Mouse (Mus musculus): ENCODE results near the gene Megf11.
A peak's percentile ranks its signal among the peaks of the same experiment; 100 is the strongest.
"Not testable (repeated sequence)": the region's sequence is repeated elsewhere in the genome, so short reads cannot be mapped to it uniquely, and the experiment has no call there.

Gene Megf11

DNA sequence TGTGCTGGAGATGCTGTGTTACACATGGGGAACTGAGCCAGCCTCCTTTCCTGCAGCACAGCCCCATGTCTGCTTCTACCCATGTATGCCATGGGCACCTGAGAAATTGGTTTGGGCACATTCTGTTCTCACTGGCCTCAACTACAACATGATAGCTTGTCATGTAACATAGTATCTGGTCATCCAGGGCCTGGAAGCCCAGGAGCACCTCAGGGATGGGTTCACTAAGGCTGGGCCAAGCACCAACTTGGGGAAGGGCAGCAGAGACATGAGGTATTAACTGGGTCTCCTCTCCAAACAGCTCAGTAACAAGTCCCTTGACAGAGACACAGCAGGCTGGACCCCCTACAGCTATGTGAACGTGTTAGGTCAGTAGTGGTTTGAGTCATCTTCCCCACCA lies 311.6 kb downstream of the Megf11 start:
- no peak for DNase-seq (ENCODE audit: low spot score in 2 of 2)

GRCm38 (mm10) chr9:64697677-64698076 lies 312.3 kb downstream of the Megf11 start:
- no peak for DNase-seq (ENCODE audit: low spot score in 2 of 2)

GRCm38 (mm10) chr9:64698586-64698985 lies 313.2 kb downstream of the Megf11 start:
- no peak for DNase-seq (ENCODE audit: low spot score in 2 of 2)

DNA sequence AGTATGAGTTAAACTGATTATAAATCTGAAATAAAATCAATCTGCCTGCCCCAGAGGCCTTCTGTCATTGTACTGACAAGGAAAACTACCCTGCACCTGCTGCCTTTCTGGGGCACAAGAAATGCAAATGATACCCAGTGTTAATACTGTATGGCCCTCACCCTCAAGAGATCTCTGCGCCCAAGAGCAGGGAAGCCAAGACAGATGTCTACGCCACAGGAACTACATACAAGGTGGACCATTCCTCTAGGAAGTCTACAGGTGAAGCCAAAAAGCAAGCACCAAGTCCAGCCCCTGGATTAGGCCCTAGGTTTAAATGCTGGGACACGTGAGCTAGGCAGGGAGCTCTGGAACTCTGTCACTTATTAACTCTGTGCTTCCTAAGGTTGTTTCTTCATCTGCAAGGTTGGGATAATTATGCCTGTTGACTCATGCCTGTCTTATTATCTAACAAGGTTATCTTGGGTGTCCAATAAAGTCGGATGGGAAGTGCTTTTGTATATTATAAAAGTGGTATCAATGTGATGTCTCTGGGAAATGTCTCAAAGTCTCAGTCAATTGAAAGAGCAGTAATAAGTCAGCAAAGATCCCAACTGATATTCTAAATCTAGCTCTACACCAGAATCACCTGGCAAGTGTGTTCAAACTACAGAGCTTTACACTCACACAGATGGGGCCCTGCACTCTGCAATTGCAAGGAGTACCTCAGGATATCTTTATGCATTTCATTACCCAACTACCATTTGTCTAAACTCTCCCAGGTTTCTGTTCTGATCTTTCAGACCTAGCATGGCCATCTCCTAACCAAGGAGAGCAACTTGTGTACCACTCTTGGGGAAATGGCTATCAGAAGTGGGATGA lies 315.3 kb downstream of the Megf11 start:
- DNase-seq (ENCODE audit: low spot score in 2 of 2) = no peak

DNA sequence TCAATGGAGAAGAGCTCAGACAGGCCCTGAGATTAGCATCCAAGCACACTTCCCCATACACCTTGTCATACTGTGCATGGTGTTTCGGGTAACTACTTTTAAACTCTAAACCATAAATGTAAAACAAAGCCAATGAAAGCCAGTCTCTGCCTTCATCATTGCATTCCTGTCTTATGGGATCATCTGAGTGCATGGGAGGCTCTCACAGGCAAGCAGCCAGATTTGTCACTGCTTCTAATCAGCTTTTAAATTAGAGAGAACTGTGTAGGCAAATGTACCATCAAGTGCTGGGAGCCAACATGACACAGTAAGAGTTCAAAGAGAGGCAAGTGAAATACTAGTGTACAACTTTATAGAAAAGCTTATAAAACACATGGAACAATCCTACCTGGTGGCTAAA lies 316.2 kb downstream of the Megf11 start:
- no peak for DNase-seq (ENCODE audit: low spot score in 2 of 2)

DNA sequence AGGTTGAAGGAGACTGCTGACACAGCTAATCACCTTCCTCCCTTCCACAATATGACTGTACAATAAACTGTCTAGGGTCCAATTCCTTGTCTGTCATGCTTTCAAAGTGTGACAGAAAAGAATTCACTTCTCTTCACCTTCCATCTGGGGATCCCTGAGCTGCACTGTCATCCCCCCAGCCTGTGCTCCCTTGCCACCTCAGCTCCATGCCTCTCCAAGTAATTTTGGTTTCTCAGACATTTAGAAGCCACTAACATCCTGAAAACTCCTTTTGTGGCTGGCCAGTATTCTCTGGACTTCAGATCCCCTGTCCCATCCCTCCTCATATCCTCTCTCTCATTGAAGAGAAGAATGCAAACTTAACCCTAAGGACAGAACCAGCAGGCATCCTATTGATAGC lies 317.0 kb downstream of the Megf11 start:
- DNase-seq (ENCODE audit: low spot score in 2 of 2) = no peak

GRCm38 (mm10) chr9:64702937-64703336 lies 317.5 kb downstream of the Megf11 start:
- DNase-seq (ENCODE audit: low spot score in 2 of 2) = peak; percentile 65 to 77

DNA sequence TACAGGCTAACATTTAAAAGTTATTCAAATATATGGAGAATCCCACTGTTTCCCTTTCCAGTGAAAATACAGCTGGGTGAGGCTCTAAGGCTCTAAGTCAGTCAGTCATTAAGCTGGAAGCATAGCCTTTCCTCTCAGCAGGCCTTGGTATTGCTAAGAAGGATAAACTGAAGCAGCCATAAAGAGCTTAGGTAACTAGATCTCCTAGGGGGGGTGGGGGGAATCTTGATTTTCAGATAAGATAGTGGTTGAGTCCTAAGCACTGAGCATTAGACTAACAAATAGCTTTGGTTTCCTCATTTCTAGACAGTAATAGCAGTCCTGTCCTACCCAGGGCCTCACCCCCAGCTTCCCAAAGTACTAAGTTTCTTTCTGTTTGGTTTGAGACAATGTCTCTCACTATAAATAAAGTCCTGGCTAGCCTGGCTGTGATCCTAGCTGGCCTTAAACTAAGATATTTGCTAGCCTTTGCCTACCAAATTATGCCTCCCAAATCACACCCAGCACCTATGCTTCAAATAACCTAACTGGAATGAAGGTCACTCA lies 318.1 kb downstream of the Megf11 start:
- no peak for DNase-seq (ENCODE audit: low spot score in 2 of 2)

GRCm38 (mm10) chr9:64704073-64704840 lies 318.8 kb downstream of the Megf11 start:
- no peak for DNase-seq (ENCODE audit: low spot score in 2 of 2)

- DNase-seq (ENCODE audit: low spot score in 2 of 2) = not testable (repeated sequence)
Measured at GRCm38 (mm10) chr9:64710291-64710690, 324.9 kb downstream of the Megf11 start.

DNA sequence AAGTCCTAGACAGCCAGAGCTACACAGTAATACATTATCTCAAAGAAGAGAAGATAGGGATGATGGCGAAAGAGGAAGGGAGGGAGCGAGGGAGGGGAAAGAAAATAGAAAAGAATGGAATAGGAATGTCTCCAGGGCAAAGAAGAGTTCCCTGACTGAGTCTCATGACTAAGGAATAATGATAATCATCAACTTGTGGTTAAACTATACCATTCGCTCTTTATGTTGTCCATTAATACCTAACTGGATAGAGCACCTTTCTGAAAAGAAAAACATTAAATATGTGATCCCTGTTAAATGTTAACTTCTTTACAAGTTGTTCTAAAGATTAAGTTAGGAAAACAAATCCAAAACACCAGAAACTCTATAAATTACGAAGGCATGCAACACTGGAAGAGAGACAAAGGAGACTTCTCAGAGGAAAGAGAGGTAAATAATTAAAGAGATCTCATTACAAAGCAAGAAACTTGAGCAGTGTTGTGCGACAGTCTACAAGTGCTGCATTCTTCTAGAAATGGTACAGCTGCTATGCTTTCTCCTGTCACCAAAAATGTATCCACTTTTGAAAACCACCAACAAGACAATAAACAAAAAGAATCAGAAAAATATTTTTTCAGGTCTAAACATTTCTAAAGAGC lies 334.2 kb downstream of the Megf11 start:
- no peak for DNase-seq (ENCODE audit: low spot score in 2 of 2)

DNA sequence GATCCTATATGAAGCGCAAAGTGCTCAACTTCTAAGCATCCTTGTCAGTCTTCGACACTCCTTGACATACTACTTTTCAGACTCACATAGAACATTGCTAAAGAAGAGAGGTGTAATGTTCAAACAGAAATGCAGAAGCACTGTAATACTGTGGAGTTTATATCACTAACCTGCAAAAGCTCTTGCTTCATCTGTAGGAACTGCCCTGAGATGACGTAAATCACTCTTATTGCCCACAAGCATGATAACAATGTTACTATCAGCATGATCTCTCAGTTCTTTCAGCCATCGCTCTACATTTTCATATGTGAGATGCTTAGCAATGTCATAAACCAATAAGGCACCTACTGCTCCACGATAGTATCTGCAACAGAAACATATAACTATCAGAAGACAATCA lies 341.0 kb downstream of the Megf11 start:
- no peak for DNase-seq (ENCODE audit: low spot score in 2 of 2)

GRCm38 (mm10) chr9:64731029-64731560 lies 345.7 kb downstream of the Megf11 start:
- DNase-seq (ENCODE audit: low spot score in 2 of 2) = no peak

- DNase-seq (ENCODE audit: low spot score in 2 of 2) = no peak
Measured at GRCm38 (mm10) chr9:64734166-64734565, 348.7 kb downstream of the Megf11 start.

DNA sequence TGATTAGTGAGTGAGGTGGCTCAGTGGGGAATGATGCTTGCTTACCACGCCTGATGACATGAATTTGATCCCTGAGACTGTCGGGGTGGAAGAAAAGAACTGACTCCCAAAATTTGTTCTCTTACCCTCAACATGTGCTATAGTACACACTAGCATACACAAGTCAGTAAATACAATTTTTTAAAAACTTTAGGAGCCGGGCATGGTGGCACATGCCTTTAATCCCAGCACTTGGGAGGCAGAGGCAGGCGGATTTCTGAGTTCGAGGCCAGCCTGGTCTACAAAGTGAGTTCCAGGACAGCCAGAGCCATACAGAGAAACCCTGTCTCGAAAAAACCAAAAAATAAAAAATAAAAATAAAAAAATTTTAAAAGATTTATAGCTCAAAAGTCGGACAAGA lies 349.6 kb downstream of the Megf11 start:
- DNase-seq (ENCODE audit: low spot score in 2 of 2) = not testable (repeated sequence)

DNA sequence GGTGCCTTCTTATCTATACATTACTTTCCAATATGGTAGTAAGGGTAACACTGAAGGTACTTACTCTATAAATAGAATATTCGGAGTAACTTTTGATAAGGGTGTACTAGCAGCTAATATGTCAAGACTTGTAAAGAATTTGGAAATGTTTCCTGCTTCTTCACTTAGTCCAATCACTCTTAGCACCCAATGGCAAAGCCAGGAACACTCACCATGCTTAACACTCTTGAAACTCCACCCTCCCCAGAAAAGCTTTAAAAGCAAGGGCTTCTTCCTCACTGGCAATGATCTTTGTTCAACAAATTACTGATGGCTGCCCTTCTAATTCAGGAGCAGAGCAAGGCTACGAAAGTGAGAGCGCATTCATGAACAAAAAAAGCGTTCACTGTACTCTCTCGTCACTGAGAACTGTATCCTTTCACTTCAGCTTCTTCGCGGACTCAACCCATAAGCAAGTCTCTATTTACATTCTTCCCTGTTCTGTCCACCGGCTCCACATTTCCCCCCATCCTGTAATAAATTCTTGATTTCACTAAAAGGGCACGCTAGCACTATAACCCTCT lies 350.7 kb downstream of the Megf11 start:
- no peak for DNase-seq (ENCODE audit: low spot score in 2 of 2)

- peak; percentile 28 to 60 for DNase-seq (ENCODE audit: low spot score in 2 of 2)
Measured at GRCm38 (mm10) chr9:64736639-64737405, 351.4 kb downstream of the Megf11 start.

- peak; percentile 95 for DNase-seq (ENCODE audit: low spot score in 2 of 2)
Measured at GRCm38 (mm10) chr9:64737406-64738201, 352.2 kb downstream of the Megf11 start, which contains the start of gene Rab11a. Gene Rab11a (minus strand): TSS chr9:64737758.

- no peak for DNase-seq (ENCODE audit: low spot score in 2 of 2)
Measured at GRCm38 (mm10) chr9:64739001-64739400, 353.6 kb downstream of the Megf11 start.

DNA sequence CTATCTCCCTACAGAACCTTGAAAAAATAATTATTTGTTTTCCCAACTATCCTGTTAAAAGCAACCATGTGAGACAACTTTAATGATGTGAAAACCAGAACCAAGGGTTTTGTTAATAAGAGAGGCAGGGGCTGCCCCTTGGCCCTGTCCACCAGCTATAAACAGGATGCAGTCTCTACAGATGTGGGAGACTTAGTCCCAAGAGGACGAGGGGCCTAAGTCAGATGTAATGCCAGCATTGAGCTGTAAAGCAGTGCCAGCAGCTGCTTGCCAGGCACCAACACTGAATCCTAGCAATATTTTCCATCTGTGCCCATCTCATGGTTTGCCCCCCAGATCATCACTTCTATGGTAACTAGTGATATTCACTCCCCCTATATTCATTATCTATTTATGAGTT lies 357.0 kb downstream of the Megf11 start:
- DNase-seq (ENCODE audit: low spot score in 2 of 2) = peak; percentile 27 to 36

All from spleen, postnatal 36 days (tissue).